Mouse (Mus musculus) mouse embryonic stem cell (cell line): ENCODE results near the gene Sucnr1.

ENCODE experiments used
- in situ Hi-C, 2 experiments: fragments of 300-500 bp; cut with MboI; formaldehyde crosslinking; loops; 1 replicate in 1 of 2; 3 replicates in 1 of 2; pipeline ENCODE4 v1.14.3; 2019 to 2020; ENCODE audit warnings: low sequenced_read_pairs in 2 of 2, low pct_unique_long_range_greater_than_20kb in 1 of 2, mixed read lengths in 1 of 2; ENCODE audit not compliant: unreplicated experiment in 1 of 2

Sucnr1 gene

GRCm38 (mm10) chr3:60081648-60082047, at the start of gene Sucnr1:
Gene Sucnr1, plus strand, starts transcription at chr3:60081869.
- in situ Hi-C loops = no loop called here

DNA sequence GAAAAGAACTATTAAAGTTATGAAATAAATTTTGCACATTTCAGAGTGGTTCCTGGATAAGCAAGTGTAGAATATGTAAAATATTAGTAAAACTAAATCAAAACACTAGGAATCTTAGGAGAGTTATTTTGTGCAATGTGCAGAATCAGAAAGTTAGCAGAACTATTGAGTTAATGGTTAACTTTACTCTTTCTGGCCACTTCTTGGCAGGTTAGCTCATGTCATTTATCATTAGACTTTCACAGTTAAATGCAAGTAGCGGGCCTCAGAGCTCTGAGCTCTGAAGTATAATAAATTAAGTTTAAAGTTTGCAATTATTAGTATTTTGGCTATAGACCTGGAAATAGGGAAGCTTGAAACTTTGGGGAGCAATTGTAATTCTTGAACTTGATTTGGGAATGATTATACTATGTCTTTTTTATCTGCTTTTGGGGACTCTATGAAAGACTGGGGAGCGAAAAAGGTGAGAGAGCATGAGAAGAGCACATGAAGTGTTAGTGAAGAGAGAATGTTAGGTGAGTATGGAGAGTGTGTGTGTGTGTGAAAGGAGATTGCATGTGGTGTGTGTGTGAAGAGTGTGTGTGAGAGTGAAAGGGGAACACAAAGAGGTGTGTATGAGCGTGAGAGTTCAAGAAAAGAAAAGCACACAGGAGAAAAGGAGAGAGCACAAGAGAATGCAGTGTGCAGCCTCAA, 35.3 kb upstream of the Sucnr1 start:
- in situ Hi-C loops = no loop called here

DNA sequence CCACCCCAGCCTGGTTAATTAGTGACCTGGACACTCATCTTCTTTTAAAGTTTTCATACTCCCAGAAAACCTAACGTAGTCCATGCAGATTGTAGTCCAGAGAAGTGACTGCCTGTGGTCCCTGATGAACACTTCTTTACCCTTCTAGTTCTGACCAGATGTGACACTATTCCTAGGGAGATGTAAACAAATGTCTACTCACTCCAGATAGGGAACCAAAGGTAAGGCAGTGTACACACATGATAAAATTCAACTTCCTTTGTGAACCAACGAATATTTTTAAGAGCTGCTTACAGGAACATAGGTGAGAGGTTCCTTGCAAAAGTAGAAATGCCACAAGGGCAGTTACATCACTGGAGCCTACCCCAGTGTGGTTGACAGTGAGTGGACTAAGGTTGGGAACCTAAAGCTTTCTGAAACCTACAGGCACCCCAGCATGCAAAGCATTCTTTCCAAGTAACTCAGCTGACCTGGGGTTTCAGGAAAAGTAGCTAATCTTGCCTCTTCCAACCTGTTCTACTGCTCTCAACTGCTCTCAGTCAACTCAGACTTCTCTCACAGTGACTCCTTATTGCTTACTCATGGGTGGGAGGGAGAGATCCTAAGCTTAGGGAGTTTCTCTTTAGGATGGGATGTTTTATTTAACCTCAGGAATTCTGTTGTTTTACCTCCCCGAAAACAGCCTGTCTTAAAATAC, 28.3 kb upstream of the Sucnr1 start:
- in situ Hi-C loops = loop anchor here in 1 of 2 experiments (25.0 kb wide), 1 partner anchor 191 kb away; the partner anchor contains the start of gene Gm8298

- in situ Hi-C loops = loop anchor here in 1 of 2 experiments (25.0 kb wide), 1 partner anchor 192 kb away; the partner anchor contains the start of gene Gm8298
Measured at GRCm38 (mm10) chr3:60053931-60054330, 27.7 kb upstream of the Sucnr1 start.

DNA sequence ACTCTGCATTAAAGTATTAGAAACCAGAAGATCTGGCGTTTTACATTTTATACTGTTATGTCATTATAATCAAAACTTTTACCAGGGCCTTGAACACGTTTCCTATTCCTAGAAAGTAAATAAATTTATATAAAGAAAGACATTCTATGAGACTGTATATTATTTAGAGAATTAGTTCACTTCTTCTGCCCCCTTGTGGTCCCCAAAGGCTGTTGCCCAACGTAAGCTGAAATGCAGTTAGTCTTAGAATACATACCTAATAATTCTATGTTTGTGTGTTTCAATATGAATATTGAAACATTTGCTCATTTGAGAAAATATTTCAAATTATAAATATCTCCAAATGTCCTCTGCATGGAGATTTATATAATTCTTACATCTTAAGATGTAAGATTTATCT, 25.2 kb upstream of the Sucnr1 start:
- in situ Hi-C loops = loop anchor here in 1 of 2 experiments (25.0 kb wide), 1 partner anchor 194 kb away; the partner anchor contains the start of gene Gm8298

- in situ Hi-C loops = loop anchor here in 1 of 2 experiments (25.0 kb wide), 1 partner anchor 195 kb away; the partner anchor contains the start of gene Gm8298
Measured at GRCm38 (mm10) chr3:60057070-60057808, 24.4 kb upstream of the Sucnr1 start.

- in situ Hi-C loops = loop anchor here in 1 of 2 experiments (25.0 kb wide), 1 partner anchor 195 kb away; the partner anchor contains the start of gene Gm8298
Measured at GRCm38 (mm10) chr3:60057809-60058082, 23.9 kb upstream of the Sucnr1 start.

DNA sequence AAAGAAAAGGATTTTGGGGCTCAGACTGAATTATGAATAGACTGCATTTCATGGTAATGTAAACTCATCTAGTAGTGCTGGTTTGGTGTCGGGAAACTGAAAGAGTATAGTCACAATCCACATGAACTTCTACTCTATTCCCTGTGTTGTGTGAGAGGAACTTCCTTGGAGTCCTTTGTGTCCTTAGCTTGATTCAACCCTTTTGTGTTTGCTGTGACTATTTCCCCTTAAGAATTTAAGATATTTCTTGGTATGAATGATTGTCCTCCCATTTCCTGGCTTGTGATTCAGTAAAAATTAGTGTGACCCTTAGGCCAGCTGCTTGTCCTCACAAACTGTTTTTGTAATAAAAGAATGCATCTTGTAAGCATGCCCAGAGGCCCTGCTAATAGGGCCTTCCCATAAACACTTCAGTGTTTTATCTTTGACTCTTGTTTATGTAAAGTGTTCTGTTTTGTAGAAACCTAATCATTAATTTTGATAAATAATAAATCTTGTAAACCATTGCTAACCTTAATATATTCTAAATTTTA, 2.7 kb upstream of the Sucnr1 start:
- in situ Hi-C loops = no loop called here

DNA sequence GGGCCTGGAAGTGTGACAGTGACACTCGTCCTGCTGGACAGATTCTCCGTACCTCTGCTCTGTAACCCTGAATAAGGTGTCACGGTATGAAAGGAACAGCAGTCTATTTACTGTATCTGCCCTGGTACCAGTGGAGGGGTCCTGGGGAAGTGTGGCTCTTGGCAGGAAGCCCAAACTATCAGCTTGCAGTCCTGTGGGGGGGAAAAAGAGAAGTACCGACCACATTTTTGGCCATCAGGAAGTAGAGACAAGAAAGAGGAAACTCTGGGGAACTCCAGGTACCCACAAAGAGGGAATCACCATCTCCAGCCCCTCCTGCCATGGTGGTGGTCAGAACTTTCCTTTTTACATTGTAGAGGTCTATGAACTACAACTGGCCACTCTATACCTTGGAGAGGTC, 1.1 kb upstream of the Sucnr1 start:
- in situ Hi-C loops = no loop called here

DNA sequence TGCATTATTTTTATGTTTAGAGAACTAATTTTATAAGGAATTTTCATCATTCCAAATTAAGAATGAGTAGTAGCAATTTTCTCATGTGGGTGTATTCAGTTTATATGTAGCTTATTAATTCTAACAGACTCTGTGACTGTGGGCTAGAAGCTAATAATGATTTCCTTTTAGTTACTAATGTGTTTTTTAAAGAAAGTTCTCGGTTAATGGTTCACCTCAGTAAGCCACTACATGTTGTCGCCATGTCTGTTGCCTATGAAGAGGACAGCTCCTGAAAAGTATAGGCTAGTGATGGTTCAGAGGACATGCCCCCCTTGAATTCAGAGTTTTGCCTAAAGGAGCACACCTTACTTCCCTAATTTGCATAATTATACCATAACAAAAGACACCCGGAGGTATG, 1.1 kb downstream of the Sucnr1 start:
- in situ Hi-C loops = no loop called here

GRCm38 (mm10) chr3:60085729-60086128, 4.1 kb downstream of the Sucnr1 start:
- in situ Hi-C loops = no loop called here

GRCm38 (mm10) chr3:60091321-60091720, 9.7 kb downstream of the Sucnr1 start:
- in situ Hi-C loops = no loop called here

GRCm38 (mm10) chr3:60094386-60095156, 12.9 kb downstream of the Sucnr1 start:
- in situ Hi-C loops = no loop called here

- in situ Hi-C loops = no loop called here
Measured at GRCm38 (mm10) chr3:60096941-60097340, 15.3 kb downstream of the Sucnr1 start.

DNA sequence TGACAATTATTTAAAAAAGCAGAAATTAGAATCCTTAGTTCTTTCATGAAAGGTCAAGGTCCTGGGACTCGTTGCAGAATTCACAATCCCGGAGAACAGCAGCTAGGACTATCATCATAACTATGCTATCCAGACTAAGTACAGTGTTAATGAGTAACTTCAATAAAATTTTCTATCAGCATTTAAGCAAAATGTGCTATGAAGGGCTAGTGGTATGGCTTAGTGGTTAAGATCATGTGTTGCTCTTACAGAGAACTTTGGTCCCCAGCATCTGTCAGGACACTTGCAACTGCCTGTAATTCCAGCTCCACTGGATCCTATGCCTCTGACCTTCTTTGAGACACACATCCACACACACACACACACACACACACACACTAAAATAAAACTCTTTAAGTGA, 15.8 kb downstream of the Sucnr1 start:
- in situ Hi-C loops = no loop called here

- in situ Hi-C loops = no loop called here
Measured at GRCm38 (mm10) chr3:60098521-60098920, 16.9 kb downstream of the Sucnr1 start.

DNA sequence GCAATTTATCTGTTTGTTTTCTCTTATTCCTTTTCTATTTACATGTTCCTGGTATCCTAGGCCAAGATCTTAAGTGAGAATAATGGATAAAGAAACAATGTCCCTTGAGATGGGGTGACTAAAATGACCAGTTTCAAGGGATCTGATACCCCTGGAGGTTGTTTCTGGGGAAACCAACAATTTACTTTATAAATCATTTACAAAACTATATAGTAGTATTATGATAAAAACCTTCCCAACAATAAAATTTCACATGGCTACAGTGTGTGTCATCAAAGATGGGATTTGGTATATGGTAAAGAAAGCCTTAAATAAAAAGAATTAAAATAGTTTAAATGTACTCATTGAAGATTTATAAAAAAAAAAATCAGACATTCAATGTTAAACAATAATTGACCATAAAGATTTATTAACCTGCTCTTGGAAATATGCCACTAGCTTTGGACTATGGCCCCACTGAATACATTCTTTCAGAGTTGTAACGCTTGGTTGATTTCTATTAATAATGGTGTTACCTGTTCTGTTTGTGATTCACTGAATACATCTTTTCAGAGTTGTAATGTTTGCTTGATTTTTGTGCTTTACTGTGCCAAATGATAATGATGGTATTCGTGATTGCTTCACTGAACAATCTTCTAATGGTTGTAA, 22.9 kb downstream of the Sucnr1 start:
- in situ Hi-C loops = loop anchor here in 1 of 2 experiments (25.0 kb wide), 1 partner anchor 242 kb away; the partner anchor contains the start of gene Gm8298

DNA sequence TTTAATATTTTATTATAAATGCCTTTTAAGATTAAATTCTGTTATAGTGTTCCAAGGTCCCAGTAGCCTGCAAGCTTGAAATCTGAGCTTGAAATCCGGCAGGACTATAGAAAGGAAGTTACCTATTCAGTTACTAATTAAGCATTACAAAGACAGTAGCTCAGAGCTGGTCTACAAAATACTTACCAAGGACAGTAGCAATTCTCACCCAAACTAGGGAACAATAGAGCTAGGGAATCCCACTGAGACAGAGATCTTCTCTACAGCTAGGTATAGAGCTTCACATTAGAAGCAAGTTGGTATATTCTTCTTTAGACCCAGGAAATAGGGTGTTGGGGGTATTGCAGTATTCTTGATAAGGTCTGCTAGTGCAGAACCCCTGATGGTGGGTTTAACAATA, 24.8 kb downstream of the Sucnr1 start:
- in situ Hi-C loops = loop anchor here in 1 of 2 experiments (25.0 kb wide), 1 partner anchor 244 kb away; the partner anchor contains the start of gene Gm8298
